Mouse (Mus musculus): ENCODE results near the gene Agap3.

DNA sequence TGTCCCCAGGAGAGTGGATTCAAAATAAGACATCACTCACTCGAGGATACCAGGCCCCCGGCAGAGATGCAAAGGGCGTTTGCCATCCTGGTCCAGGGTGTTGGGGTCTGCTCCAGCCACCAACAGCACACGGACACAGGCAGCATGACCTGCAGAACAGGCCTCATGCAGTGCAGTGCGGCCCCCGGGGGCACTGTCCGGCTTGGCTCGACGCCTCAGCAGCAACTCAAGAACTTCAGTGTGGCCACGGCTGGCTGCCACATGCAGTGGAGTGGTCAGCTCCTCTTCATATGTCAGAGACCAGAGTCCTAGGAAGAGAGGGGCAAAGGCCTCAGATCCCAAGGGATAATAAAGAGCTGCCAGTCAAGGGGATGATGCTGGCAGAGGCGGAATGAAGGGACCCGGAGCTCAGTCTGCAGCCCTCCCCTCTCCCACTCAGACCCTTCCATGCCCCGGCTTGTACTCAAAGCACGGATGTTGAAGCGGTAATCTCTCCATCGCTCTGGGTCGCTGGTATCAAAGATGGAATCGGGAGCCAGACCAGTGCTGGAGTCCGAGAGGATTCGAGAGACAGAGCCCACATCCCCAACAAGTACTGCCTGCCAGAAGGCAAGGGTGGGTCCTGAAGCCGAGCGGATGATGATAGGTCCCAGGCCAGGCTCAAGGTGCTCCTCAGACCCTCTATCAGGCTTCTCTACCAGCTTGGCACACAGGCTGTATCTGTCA, 87.8 kb downstream of the Agap3 start:
- no peak for TF ChIP-seq GATA1 (IDR thresholded peaks at IDR 0.05; ENCODE audit: low read length)
- TF ChIP-seq TAL1 (IDR thresholded peaks at IDR 0.05; ENCODE audit: low read length): 0 out of 3 replicates have a peak, but pooled peaks have one; percentile 12

All from erythroblast, embryonic 14.5 days (primary cell).